Mouse (Mus musculus) cerebral cortex, adult 2 months (tissue): ENCODE data around the gene Tent5a.

Experiments used
- WGBS: fragments of 180-500 bp; shearing (Covaris S2); methylation state at CpG from one replicate; pipeline ENCODE4 v1.1.7; 2018; 5-methylcytosine and 5-hydroxymethylcytosine counted together

Tent5a gene

GRCm38 (mm10) chr9:85312473-85312872 is 14.7 kb downstream of the Tent5a start, which contains the start of gene Gm11114:
Gm11114 (plus strand) TSS chr9:85312773.
- 89% methylated on average over 6 of the region's 6 CpGs for WGBS

DNA sequence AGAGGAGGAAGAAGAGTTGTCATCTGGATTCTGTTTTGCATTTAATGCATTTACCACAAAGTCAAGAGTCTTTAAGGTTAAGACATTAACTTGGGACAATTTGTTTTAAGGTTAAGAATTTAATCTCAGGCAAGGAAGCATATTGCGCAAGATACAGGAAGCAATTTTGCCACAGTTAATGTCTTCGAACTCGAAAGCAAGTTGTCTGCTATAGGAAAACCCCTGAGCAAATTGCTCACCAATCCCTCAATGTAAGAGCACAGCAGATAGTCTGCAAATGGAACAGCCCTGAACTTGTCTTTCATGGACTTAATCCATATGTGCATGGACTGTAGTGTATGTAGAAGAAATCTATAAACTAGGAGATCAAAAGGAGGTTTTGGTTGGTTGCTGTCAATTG is 23.8 kb downstream of the Tent5a start:
- 95% methylated on average over 3 of the region's 3 CpGs for WGBS

DNA sequence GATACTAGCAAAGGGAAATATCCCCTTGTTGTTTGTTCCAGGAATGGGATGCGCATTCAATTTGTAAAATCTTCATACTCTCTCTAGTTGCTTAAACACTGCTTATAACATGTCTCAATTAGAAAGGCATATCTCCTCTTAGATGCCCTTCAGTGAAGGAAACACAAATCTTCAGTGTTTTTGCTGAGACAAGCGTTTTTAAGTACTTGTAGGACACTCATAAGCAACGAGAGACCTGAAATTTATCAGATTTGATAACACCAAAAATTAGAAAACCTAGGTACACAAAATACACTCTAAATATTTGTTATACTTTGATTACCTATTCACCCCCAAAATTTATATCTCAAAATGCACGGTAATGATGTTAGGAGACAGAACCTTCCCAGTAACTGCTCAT is 24.3 kb downstream of the Tent5a start:
- WGBS = 92% methylated on average over 4 of the region's 4 CpGs

DNA sequence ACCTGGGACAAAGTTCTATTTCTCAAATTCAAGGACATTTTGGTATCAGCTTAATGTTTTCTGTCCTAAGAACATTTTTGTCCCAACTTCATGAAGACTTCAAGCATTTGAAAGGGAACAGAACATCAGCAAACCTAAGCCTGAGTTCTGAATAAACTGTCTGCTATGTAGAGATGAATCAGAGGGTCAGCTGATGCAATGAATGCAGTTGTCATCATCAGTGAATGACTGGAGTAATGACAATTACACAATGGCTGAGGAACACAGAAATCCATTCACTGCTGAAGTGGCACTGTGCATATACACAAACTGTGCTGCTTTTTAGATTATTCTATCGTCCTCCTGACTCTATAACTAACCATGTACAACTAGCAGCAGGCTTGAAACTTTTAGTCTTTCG is 53.0 kb downstream of the Tent5a start:
- WGBS = 69% methylated on average over 2 of the region's 2 CpGs
